Mouse (Mus musculus) cerebellum, adult 2 months (tissue): ENCODE results near the gene Inhbe. TPM values are rescaled to one million over a fixed set of nuclear protein-coding genes. Genes with fewer than 3 reads are reported as not detected.

ENCODE experiments used
- DNase-seq, 2 experiments: peaks; one replicate each; pipeline ENCODE4 v3.0.0; 2021
- H3K27ac ChIP-seq: fragments of 200-500 bp; 2 replicates; pipeline ENCODE4 v1.5.1; 2012; ENCODE audit warnings: low read length, control low read depth, inconsistent platforms; ENCODE audit not compliant: insufficient read depth
- H3K27me3 ChIP-seq: fragments of 200-500 bp; 2 replicates; pipeline ENCODE4 v1.6.1; 2012; ENCODE audit warnings: inconsistent platforms, mild to moderate bottlenecking, low read length, moderate library complexity; ENCODE audit not compliant: control insufficient read depth, insufficient read depth
- H3K4me1 ChIP-seq: fragments of 200-500 bp; 2 replicates; pipeline ENCODE4 v1.6.1; 2011; ENCODE audit warnings: low read length; ENCODE audit not compliant: control insufficient read depth, insufficient read depth
- H3K4me3 ChIP-seq: fragments of 200-500 bp; replicated peaks from 2 replicates; pipeline ENCODE3; 2011; ENCODE audit warnings: mild to moderate bottlenecking, low read depth, low read length, control low read depth; ENCODE audit not compliant: insufficient read depth
- CTCF ChIP-seq: fragments of 200-500 bp; IDR thresholded peaks from 2 replicates; pipeline ENCODE4 v1.5.1; 2011; ENCODE audit warnings: low read depth, mild to moderate bottlenecking, control low read depth, low read length, moderate library complexity, borderline replicate concordance; ENCODE audit not compliant: insufficient read depth
- POLR2A ChIP-seq: fragments of 200-500 bp; IDR thresholded peaks from 2 replicates; pipeline ENCODE4 v1.6.1; 2011; ENCODE audit warnings: low read length, control low read depth, borderline replicate concordance; ENCODE audit not compliant: insufficient read depth
- WGBS: fragments of 180-500 bp; shearing (Covaris S2); methylation state at CpG from one replicate; pipeline ENCODE4 v1.1.7; 2018; 5-methylcytosine and 5-hydroxymethylcytosine counted together
- polyA plus RNA-seq: library from polyadenylated mRNA; depleted of rRNA; stranded (reverse); fragments of >200 nt; gene quantifications from 2 replicates; pipeline ENCODE4 v1.2.3, GENCODE M21; 2012; rRNA removed

Gene Inhbe
- 0.03 TPM in 1 of 2 replicates, not detected in the other for polyA plus RNA-seq

GRCm38 (mm10) chr10:127353909-127354895 lies at the start of gene Inhbe:
TSS of gene Inhbe (minus strand) at chr10:127354411.
- TF ChIP-seq POLR2A (0 out of 2 replicates have a peak, but pooled peaks have one; percentile 8), CTCF (peak; percentile 55)
- peak; percentile 79 to 87 for DNase-seq
- Histone ChIP-seq H3K27me3 (no peaks in the 10 kb centered on the region), H3K4me1 (peaks cover 12% of the 10 kb centered on the region), H3K4me3 (no peak within 1 kb of the TSS), H3K27ac (peak within 1 kb of the TSS; percentile 45)
- WGBS = 52% methylated on average over 18 of the region's 18 CpGs

- TF ChIP-seq CTCF (no peak), POLR2A (no peak)
- Histone ChIP-seq H3K27me3 (no peaks in the 10 kb centered on the region), H3K4me1 (no peaks in the 10 kb centered on the region), H3K4me3 (no peak overlapping the region), H3K27ac (no peak overlapping the region)
- WGBS = 83% methylated on average over 6 of the region's 6 CpGs
- DNase-seq = no peak
Observed at GRCm38 (mm10) chr10:127391774-127392173, 37.6 kb upstream of the Inhbe start.

GRCm38 (mm10) chr10:127381743-127382134 lies 27.5 kb upstream of the Inhbe start:
- no peak for DNase-seq
- no peak overlapping the region for H3K27ac ChIP-seq
- H3K4me1 ChIP-seq = peaks cover 5% of the 10 kb centered on the region
- H3K4me3 ChIP-seq = peak overlapping the region; percentile 26
- TF ChIP-seq CTCF (no peak), POLR2A (no peak)
- WGBS = 57% methylated on average over 2 of the region's 2 CpGs
- H3K27me3 ChIP-seq = no peaks in the 10 kb centered on the region

- 2% methylated on average over 68 of the region's 79 CpGs for WGBS
- Histone ChIP-seq H3K27me3 (no peaks in the 10 kb centered on the region), H3K4me1 (peaks cover 5% of the 10 kb centered on the region), H3K27ac (no peak overlapping the region), H3K4me3 (peak overlapping the region; percentile 56)
- no peak for TF ChIP-seq CTCF
- TF ChIP-seq POLR2A = no peak
- DNase-seq = peak; percentile 49 to 61
Observed at GRCm38 (mm10) chr10:127380767-127381742, 26.8 kb upstream of the Inhbe start.

- TF ChIP-seq POLR2A = peak; percentile 70; the same call in 1 of the 2 replicates
- TF ChIP-seq CTCF = no peak
- Histone ChIP-seq H3K27ac (peak within 1 kb of the TSS; percentile 78), H3K27me3 (no peaks in the 10 kb centered on the region), H3K4me1 (peaks cover 5% of the 10 kb centered on the region), H3K4me3 (peak within 1 kb of the TSS; percentile 92)
- peak; percentile 93 to 94 for DNase-seq
- WGBS = under 1% methylated on average over 53 of the region's 53 CpGs
Observed at GRCm38 (mm10) chr10:127380251-127380691, 26.1 kb upstream of the Inhbe start, which contains the start of gene R3hdm2. TSS of gene R3hdm2 (plus strand) at chr10:127380327.

- peaks cover 5% of the 10 kb centered on the region for H3K4me1 ChIP-seq
- no peak for DNase-seq
- no peak for TF ChIP-seq CTCF
- peak overlapping the region; percentile 92 for H3K4me3 ChIP-seq
- peak overlapping the region; percentile 78 for H3K27ac ChIP-seq
- no peaks in the 10 kb centered on the region for H3K27me3 ChIP-seq
- 79% methylated on average over 8 of the region's 8 CpGs for WGBS
Observed at GRCm38 (mm10) chr10:127379654-127380053, 25.4 kb upstream of the Inhbe start.

- Histone ChIP-seq H3K27me3 (no peaks in the 10 kb centered on the region), H3K4me1 (peaks cover 5% of the 10 kb centered on the region), H3K27ac (no peak overlapping the region), H3K4me3 (no peak overlapping the region)
- no peak for TF ChIP-seq CTCF
- no peak for TF ChIP-seq POLR2A
- WGBS = 81% methylated on average over 3 of the region's 3 CpGs
- no peak for DNase-seq
Observed at GRCm38 (mm10) chr10:127377700-127378099, 23.5 kb upstream of the Inhbe start.
